Mouse (Mus musculus): Measurements from ENCODE around the gene Tmem94. TPM values are rescaled to one million over a fixed set of nuclear protein-coding genes. Genes with fewer than 3 reads are reported as not detected.

Gene Tmem94
- total and polyA plus RNA-seq, 3 experiments: 6.4 to 27.4 (median 15.0) TPM

- Histone ChIP-seq H3K36me3 (replicated peaks in 1 of 2; ENCODE audit: control insufficient read depth in 1 of 2, insufficient read depth in 1 of 2, low read length in 1 of 2) (no peaks in the 10 kb centered on the region), H3K27ac (ENCODE audit: insufficient read depth, low read depth) (no peak overlapping the region), H3K9ac (ENCODE audit: insufficient read depth, low read depth) (no peak overlapping the region), H3K4me3 (replicated peaks in 1 of 3; ENCODE audit: low read depth in 2 of 3, low read length in 2 of 3, poor library complexity in 1 of 3) (no peak overlapping the region), H3K4me1 (ENCODE audit: control insufficient read depth in 1 of 2, insufficient read depth in 2 of 2) (0 out of 4 replicates have a peak, but pooled peaks cover 3 to 4% of the 10 kb centered on the region in 2 experiments), H3K4me2 (ENCODE audit: insufficient read depth, low read depth, poor library complexity, severe bottlenecking) (peak overlapping the region; percentile 27; the same call in 1 of the 2 replicates), H3K9me3 (replicated peaks; ENCODE audit: low read length) (peaks cover 4% of the 10 kb centered on the region), H3K27me3 (replicated peaks) (peaks cover 7% of the 10 kb centered on the region), H3K79me2 (replicated peaks; ENCODE audit: control insufficient read depth, extremely low read depth, insufficient read depth, poor library complexity, severe bottlenecking) (no peaks in the 10 kb centered on the region)
- DNase-seq (ENCODE audit: extremely low read depth): no peak
- dilution Hi-C loops (cut with MboI; ENCODE audit: extremely low pct_ligation_motif_present, extremely low pct_unique_long_range_greater_than_20kb, low sequenced_read_pairs): no loop called here
- in situ Hi-C loops (cut with MboI; ENCODE audit: low pct_ligation_motif_present, low pct_unique_long_range_greater_than_20kb, low sequenced_read_pairs): no loop called here
- TF ChIP-seq NRF1 (IDR thresholded peaks at IDR 0.05; ENCODE audit: low read depth, low read length) (no peak), ZNF384 (IDR thresholded peaks at IDR 0.05; ENCODE audit: low read depth, low read length) (no peak), MAFK (IDR thresholded peaks at IDR 0.05; ENCODE audit: insufficient replicate concordance, low read length) (0 out of 2 replicates have a peak, but pooled peaks have one; percentile 8), RAD21 (IDR thresholded peaks at IDR 0.05; ENCODE audit: low read depth, low read length) (no peak)
These were observed 18.5 kb upstream of the Tmem94 start for GRCm38 (mm10) chr11:115746762-115747161.

GRCm38 (mm10) chr11:115747351-115747750 lies 17.9 kb upstream of the Tmem94 start:
- Histone ChIP-seq H3K36me3 (replicated peaks in 1 of 2; ENCODE audit: control insufficient read depth in 1 of 2, insufficient read depth in 1 of 2, low read length in 1 of 2) (no peaks in the 10 kb centered on the region), H3K4me1 (ENCODE audit: control insufficient read depth in 1 of 2, insufficient read depth in 2 of 2) (0 out of 4 replicates have a peak, but pooled peaks cover 3 to 4% of the 10 kb centered on the region in 2 experiments), H3K27ac (ENCODE audit: insufficient read depth, low read depth) (no peak overlapping the region), H3K4me3 (replicated peaks in 1 of 3; ENCODE audit: low read depth in 2 of 3, low read length in 2 of 3, poor library complexity in 1 of 3) (no peak overlapping the region), H3K9me3 (replicated peaks; ENCODE audit: low read length) (peaks cover 4% of the 10 kb centered on the region), H3K4me2 (ENCODE audit: insufficient read depth, low read depth, poor library complexity, severe bottlenecking) (peak overlapping the region; percentile 27; the same call in 1 of the 2 replicates), H3K9ac (ENCODE audit: insufficient read depth, low read depth) (no peak overlapping the region), H3K79me2 (replicated peaks; ENCODE audit: control insufficient read depth, extremely low read depth, insufficient read depth, poor library complexity, severe bottlenecking) (no peaks in the 10 kb centered on the region), H3K27me3 (replicated peaks) (peaks cover 7% of the 10 kb centered on the region)
- dilution Hi-C loops (cut with MboI; ENCODE audit: extremely low pct_ligation_motif_present, extremely low pct_unique_long_range_greater_than_20kb, low sequenced_read_pairs): no loop called here
- TF ChIP-seq ZMIZ1 (IDR thresholded peaks at IDR 0.05; ENCODE audit: low read depth, low read length) (no peak), USF1 (IDR thresholded peaks at IDR 0.05; ENCODE audit: low read depth, low read length) (no peak), KAT2A (IDR thresholded peaks at IDR 0.05; ENCODE audit: insufficient replicate concordance, low read length) (no peak), JUND (conservative IDR thresholded peaks at IDR 0.05; ENCODE audit: low read depth, low read length) (no peak), MAFK (IDR thresholded peaks at IDR 0.05; ENCODE audit: insufficient replicate concordance, low read length) (no peak), RCOR1 (conservative IDR thresholded peaks at IDR 0.05; ENCODE audit: low read depth, low read length) (no peak), IRF4 (IDR thresholded peaks at IDR 0.05; ENCODE audit: low read depth, low read length) (no peak), MYC (IDR thresholded peaks at IDR 0.05; ENCODE audit: low read depth, low read length) (no peak), BHLHE40 (IDR thresholded peaks at IDR 0.05; ENCODE audit: low read depth, low read length) (peak; percentile 84), POLR2A (IDR thresholded peaks at IDR 0.05; ENCODE audit: low read depth, low read length) (no peak), MAZ (IDR thresholded peaks at IDR 0.05; ENCODE audit: low read depth, low read length) (peak; percentile 49; the same call in 1 of the 2 replicates), HCFC1 (IDR thresholded peaks at IDR 0.05; ENCODE audit: low read depth, low read length) (no peak), MAX (IDR thresholded peaks at IDR 0.05; ENCODE audit: low read length) (no peak), ZC3H11A (IDR thresholded peaks at IDR 0.05; ENCODE audit: low read depth, low read length) (no peak), TBP (conservative IDR thresholded peaks at IDR 0.05; ENCODE audit: low read depth, low read length) (no peak), GABPA (IDR thresholded peaks at IDR 0.05; ENCODE audit: insufficient replicate concordance, low read depth, low read length) (no peak), TCF12 (IDR thresholded peaks at IDR 0.05; ENCODE audit: low read depth, low read length) (no peak), ELF1 (IDR thresholded peaks at IDR 0.05; ENCODE audit: low read depth, low read length) (no peak)
- no peak for DNase-seq (ENCODE audit: extremely low read depth)
- in situ Hi-C loops (cut with MboI; ENCODE audit: low pct_ligation_motif_present, low pct_unique_long_range_greater_than_20kb, low sequenced_read_pairs): no loop called here
